Mouse (Mus musculus) layer of hippocampus, postnatal 36 days (tissue): ENCODE results near the gene Rnf208. TPM values are rescaled to one million over a fixed set of nuclear protein-coding genes. Genes with fewer than 3 reads are reported as not detected.
A peak's percentile ranks its signal among the peaks of the same experiment; 100 is the strongest.

Source experiments
- DNase-seq, 2 experiments: peaks; one replicate each; pipeline ENCODE4 v3.0.0; 2022
- total RNA-seq, 2 experiments: library from RNA; stranded (reverse); gene quantifications; 2 replicates each; pipeline ENCODE4 v1.2.3; 2021

Gene Rnf208
- total RNA-seq = 100 to 1,000 TPM; 223 to 232 TPM

GRCm38 (mm10) chr2:25242101-25242506 is at the start of gene Rnf208, which contains the start of gene Cysrt1:
TSS of gene Rnf208 (plus strand) at chr2:25242255.
TSS of gene Cysrt1 (minus strand) at chr2:25242452.
- DNase-seq = no peak

GRCm38 (mm10) chr2:25193330-25193770 is 48.7 kb upstream of the Rnf208 start:
- peak; percentile 78 to 81 for DNase-seq

- DNase-seq = no peak
These were observed 48.0 kb upstream of the Rnf208 start for GRCm38 (mm10) chr2:25194006-25194405.

- no peak for DNase-seq
These were observed 47.4 kb upstream of the Rnf208 start for GRCm38 (mm10) chr2:25194486-25195171.

GRCm38 (mm10) chr2:25195211-25196156 is 46.6 kb upstream of the Rnf208 start:
- DNase-seq = no peak

GRCm38 (mm10) chr2:25196172-25196954 is 45.7 kb upstream of the Rnf208 start, which contains the start of gene Tor4a:
TSS of gene Tor4a (minus strand) at chr2:25196886.
- DNase-seq = no peak

- no peak for DNase-seq
These were observed 44.9 kb upstream of the Rnf208 start for GRCm38 (mm10) chr2:25197191-25197590.

- no peak for DNase-seq
These were observed 44.1 kb upstream of the Rnf208 start for GRCm38 (mm10) chr2:25197946-25198345.

- no peak for DNase-seq
These were observed 41.4 kb upstream of the Rnf208 start for GRCm38 (mm10) chr2:25200631-25201030.

- no peak for DNase-seq
These were observed 38.3 kb upstream of the Rnf208 start for GRCm38 (mm10) chr2:25203631-25204214.

- DNase-seq = no peak
These were observed 34.5 kb upstream of the Rnf208 start for GRCm38 (mm10) chr2:25207593-25207992.

GRCm38 (mm10) chr2:25210686-25211085 is 31.4 kb upstream of the Rnf208 start:
- no peak for DNase-seq

GRCm38 (mm10) chr2:25211121-25211670 is 30.9 kb upstream of the Rnf208 start, which contains the start of gene Nelfb:
TSS of gene Nelfb (minus strand) at chr2:25211489.
- DNase-seq = peak; percentile 85 to 86

GRCm38 (mm10) chr2:25213266-25213865 is 28.7 kb upstream of the Rnf208 start:
- DNase-seq = no peak

GRCm38 (mm10) chr2:25214444-25214843 is 27.6 kb upstream of the Rnf208 start, which contains the start of gene Stpg3:
TSS of gene Stpg3 (minus strand) at chr2:25214637.
- DNase-seq = no peak

- DNase-seq = no peak
These were observed 24.4 kb upstream of the Rnf208 start for GRCm38 (mm10) chr2:25217666-25218065.

- DNase-seq = no peak
These were observed 23.6 kb upstream of the Rnf208 start, which contains the start of gene Fam166a for GRCm38 (mm10) chr2:25218445-25218844. TSS of gene Fam166a (plus strand) at chr2:25218745.

- no peak for DNase-seq
These were observed 20.7 kb upstream of the Rnf208 start for GRCm38 (mm10) chr2:25221331-25221772.

- peak in 1 of 2 experiments; percentile 72 for DNase-seq
These were observed 18.2 kb upstream of the Rnf208 start for GRCm38 (mm10) chr2:25223681-25224491.

- no peak for DNase-seq
These were observed 17.6 kb upstream of the Rnf208 start, which contains the start of gene Tubb4b for GRCm38 (mm10) chr2:25224492-25224765. TSS of gene Tubb4b (minus strand) at chr2:25224702.
